Mouse (Mus musculus) heart, embryonic 14.5 days (tissue): Measurements from ENCODE around the gene Cbfa2t3. TPM values are rescaled to one million over a fixed set of nuclear protein-coding genes. Genes with fewer than 3 reads are reported as not detected.
A peak's percentile ranks its signal among the peaks of the same experiment; 100 is the strongest.

Source experiments
- ATAC-seq: fragments of 200-750 bp; cut with Nextera tagmentation; 2 replicates; pipeline ENCODE4 v1.8.0; 2017; ENCODE audit warnings: low read depth, moderate TSS enrichment; ENCODE audit not compliant: insufficient number of reproducible peaks, insufficient read depth, low FRiP score
- H3K27ac ChIP-seq, 2 experiments: fragments of 200-500 bp in 1 of 2; fragments of 300-500 bp in 1 of 2; sonication (generic) in 1 of 2; replicated peaks in 1 of 2; 2 replicates each; pipeline ENCODE4 v1.5.1; 2012 to 2014; ENCODE audit warnings: low read depth in 2 of 2, low read length in 2 of 2, control low read depth in 1 of 2, mild to moderate bottlenecking in 1 of 2, mixed read lengths in 1 of 2; ENCODE audit not compliant: control insufficient read depth in 1 of 2, insufficient read depth in 1 of 2
- H3K27me3 ChIP-seq: fragments of 300-500 bp; sonication (generic); 2 replicates; pipeline ENCODE4 v1.6.1; 2014; ENCODE audit warnings: mild to moderate bottlenecking, low read length, control low read depth; ENCODE audit not compliant: control insufficient read depth, insufficient read depth
- H3K36me3 ChIP-seq: fragments of 300-500 bp; sonication (generic); 2 replicates; pipeline ENCODE4 v1.6.1; 2014; ENCODE audit warnings: mild to moderate bottlenecking, control low read depth, low read length, mixed read lengths; ENCODE audit not compliant: control insufficient read depth, insufficient read depth
- H3K4me1 ChIP-seq, 2 experiments: fragments of 200-500 bp in 1 of 2; fragments of 300-500 bp in 1 of 2; sonication (generic) in 1 of 2; 2 replicates each; pipeline ENCODE4 v1.6.1; 2012 to 2014; ENCODE audit warnings: low read length in 2 of 2, control low read depth in 1 of 2, mixed read lengths in 1 of 2; ENCODE audit not compliant: control insufficient read depth in 2 of 2, insufficient read depth in 2 of 2
- H3K4me2 ChIP-seq: fragments of 300-500 bp; sonication (generic); 2 replicates; pipeline ENCODE4 v1.6.1; 2014; ENCODE audit warnings: mild to moderate bottlenecking, low read length
- H3K4me3 ChIP-seq, 2 experiments: fragments of 200-500 bp in 1 of 2; fragments of 300-500 bp in 1 of 2; sonication (generic) in 1 of 2; 2 replicates each; pipeline ENCODE4 v1.5.1; 2012 to 2014; ENCODE audit warnings: low read length in 2 of 2, mild to moderate bottlenecking in 2 of 2, control low read depth in 1 of 2, low read depth in 1 of 2, moderate library complexity in 1 of 2; ENCODE audit not compliant: control insufficient read depth in 1 of 2, insufficient read depth in 1 of 2
- H3K9ac ChIP-seq: fragments of 300-500 bp; sonication (generic); 2 replicates; pipeline ENCODE4 v1.6.1; 2014; ENCODE audit warnings: mild to moderate bottlenecking, low read length
- H3K9me3 ChIP-seq: fragments of 300-500 bp; sonication (generic); 2 replicates; pipeline ENCODE4 v1.6.1; 2016; ENCODE audit warnings: low read length, control low read depth; ENCODE audit not compliant: control insufficient read depth
- WGBS: fragments of 180-500 bp; shearing (Covaris S2); extraction: QIAGEN DNeasy Blood & Tissue Kit; methylation state at CpG from one replicate; pipeline ENCODE4 v1.1.7; 2014; 5-methylcytosine and 5-hydroxymethylcytosine counted together
- polyA plus RNA-seq: library from polyadenylated mRNA; unstranded; fragments of >200 nt; fragmentation: Nextera tagmentation; extraction: Ambion mirVana; gene quantifications from 2 replicates; pipeline ENCODE4 v1.2.1, GENCODE M21; 2014

The Cbfa2t3 gene
- polyA plus RNA-seq, 1 experiment from 2014 or later: 6.2 TPM

DNA sequence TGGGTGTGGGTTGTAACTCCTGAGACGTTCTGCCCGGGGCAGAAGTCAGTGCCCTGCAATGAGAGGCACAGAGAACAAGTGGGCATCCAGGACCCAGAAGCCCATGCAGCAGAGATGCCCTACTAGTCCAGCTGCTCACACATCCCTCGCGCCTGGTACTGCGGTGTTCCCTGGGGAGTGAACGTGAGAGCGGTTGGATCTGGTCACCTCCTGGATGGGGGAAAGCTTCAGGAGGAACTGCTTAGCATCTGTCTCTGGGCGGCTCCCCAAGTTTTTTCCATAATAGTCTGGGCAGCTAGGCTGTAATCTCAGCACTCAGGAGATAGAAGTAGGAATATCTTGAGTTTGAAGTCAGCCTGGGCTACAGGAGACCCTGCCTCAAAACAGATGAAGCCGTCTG, 113.9 kb downstream of the Cbfa2t3 start:
- H3K9me3 ChIP-seq: no peaks in the 10 kb centered on the region
- no peak for ATAC-seq
- H3K27ac ChIP-seq: no peak overlapping the region
- H3K9ac ChIP-seq: no peak overlapping the region
- no peak overlapping the region for H3K4me3 ChIP-seq
- H3K36me3 ChIP-seq: no peaks in the 10 kb centered on the region
- H3K4me1 ChIP-seq: peaks cover 0 to 4% of the 10 kb centered on the region in 2 experiments; a peak in 2 of 4 replicates
- no peaks in the 10 kb centered on the region for H3K27me3 ChIP-seq
- WGBS: 67% methylated on average over 9 of the region's 9 CpGs
- H3K4me2 ChIP-seq: no peak overlapping the region

DNA sequence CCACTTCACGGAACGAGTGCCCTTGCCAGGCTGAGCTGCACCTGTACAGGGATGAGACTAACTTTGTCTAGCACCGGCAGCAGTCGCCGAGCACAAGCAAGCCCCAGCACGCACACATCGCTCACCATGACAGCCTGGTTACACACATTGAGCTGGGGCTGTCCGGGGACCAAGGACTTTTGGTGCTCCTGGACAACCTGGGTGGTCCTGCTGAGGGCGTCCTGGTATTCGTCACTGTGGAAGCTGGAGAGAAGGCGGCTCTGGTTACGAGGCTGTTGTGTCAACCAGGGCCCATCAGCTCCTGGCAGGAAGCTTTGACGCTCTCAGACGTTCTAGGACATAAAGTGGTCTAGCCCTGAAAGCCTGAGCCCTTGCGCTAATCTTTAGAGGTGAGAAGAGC, 118.0 kb downstream of the Cbfa2t3 start:
- Histone ChIP-seq H3K27ac (no peak overlapping the region), H3K9ac (no peak overlapping the region), H3K36me3 (no peaks in the 10 kb centered on the region), H3K4me3 (no peak overlapping the region), H3K9me3 (no peaks in the 10 kb centered on the region), H3K27me3 (no peaks in the 10 kb centered on the region), H3K4me1 (peaks cover 9 to 21% of the 10 kb centered on the region in 2 experiments; a peak in 3 of 4 replicates), H3K4me2 (no peak overlapping the region)
- ATAC-seq: no peak
- 44% methylated on average over 15 of the region's 15 CpGs for WGBS

DNA sequence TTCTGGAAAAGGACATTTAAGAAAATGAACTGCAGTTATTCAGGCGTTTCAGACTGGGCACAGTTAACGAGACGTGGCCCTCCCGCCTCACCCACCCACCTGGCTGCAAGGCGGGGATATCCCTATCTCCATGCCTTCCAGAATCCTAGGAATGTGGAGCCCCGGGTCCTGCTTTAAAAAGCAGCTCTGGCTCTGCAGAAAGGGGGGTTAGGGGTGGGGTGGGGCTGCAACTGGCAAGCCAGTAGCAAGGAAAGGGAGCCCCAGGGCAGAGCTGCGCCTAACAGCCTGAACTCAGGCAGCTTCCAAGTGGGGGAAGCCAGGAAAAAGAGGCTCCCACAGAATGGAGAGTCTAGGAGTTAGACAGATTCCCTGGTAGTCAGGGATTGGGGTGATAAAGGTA, 119.7 kb downstream of the Cbfa2t3 start:
- H3K9ac ChIP-seq: no peak overlapping the region; the same call in 1 of the 2 replicates
- ATAC-seq: no peak
- peaks cover 25 to 34% of the 10 kb centered on the region in 2 experiments for H3K4me1 ChIP-seq
- no peaks in the 10 kb centered on the region for H3K9me3 ChIP-seq
- no peak overlapping the region for H3K27ac ChIP-seq
- no peak overlapping the region for H3K4me3 ChIP-seq
- 32% methylated on average over 7 of the region's 7 CpGs for whole genome bisulfite sequencing
- peaks cover 3% of the 10 kb centered on the region for H3K36me3 ChIP-seq
- H3K4me2 ChIP-seq: no peak overlapping the region
- no peaks in the 10 kb centered on the region for H3K27me3 ChIP-seq

DNA sequence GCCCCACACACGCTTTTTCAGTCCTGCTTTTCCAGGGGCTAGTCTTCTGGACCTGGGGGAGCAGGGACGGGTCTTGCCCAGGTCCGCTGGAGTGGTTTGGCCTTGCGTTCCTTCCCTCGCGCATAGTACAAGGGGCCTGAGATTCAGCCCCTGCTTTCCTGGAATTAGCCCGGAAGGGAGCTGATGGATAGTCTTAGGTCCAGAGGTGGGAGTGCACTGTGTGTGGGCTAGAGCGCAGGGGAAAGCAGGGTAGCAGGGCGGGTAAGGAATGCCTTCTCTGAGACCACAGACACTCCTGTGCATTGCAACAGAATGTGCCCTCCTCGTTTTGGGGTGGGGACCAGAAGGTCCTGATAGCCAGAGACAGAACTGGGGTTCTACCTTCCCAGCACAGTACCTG, 121.8 kb downstream of the Cbfa2t3 start:
- H3K4me2 ChIP-seq: peak overlapping the region; percentile 83
- peak; percentile 8; the same call in 1 of the 2 replicates for ATAC-seq
- WGBS: 51% methylated on average over 10 of the region's 10 CpGs
- H3K9me3 ChIP-seq: no peaks in the 10 kb centered on the region
- H3K4me3 ChIP-seq: peak overlapping the region; percentile 67 to 73
- peaks cover 23% of the 10 kb centered on the region for H3K36me3 ChIP-seq
- no peaks in the 10 kb centered on the region for H3K27me3 ChIP-seq
- no peak overlapping the region for H3K27ac ChIP-seq
- peak overlapping the region; percentile 90; the same call in 1 of the 2 replicates for H3K9ac ChIP-seq
- H3K4me1 ChIP-seq: peaks cover 25 to 36% of the 10 kb centered on the region in 2 experiments

DNA sequence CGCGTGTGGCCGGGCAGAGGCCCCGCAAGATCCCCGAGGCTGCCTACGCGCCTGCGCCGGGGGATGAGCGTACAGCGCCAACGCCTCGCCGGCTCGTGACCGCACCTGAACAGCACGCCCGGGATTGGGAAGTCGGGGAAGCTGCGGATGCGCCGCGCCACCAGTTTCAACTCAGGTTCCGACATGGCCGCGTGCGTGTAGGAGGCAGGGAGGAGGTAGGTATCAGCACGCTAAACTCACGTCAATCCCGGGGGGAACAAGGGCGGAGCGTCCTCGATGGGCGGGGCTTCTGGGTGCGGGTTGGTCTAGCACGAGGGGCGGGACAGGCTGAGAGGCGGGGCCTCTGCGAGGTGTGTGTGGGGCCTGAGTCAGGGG, 122.3 kb downstream of the Cbfa2t3 start, which contains the start of gene Aprt:
TSS of gene Aprt (minus strand) at position 262 of the 375 bp plus-strand sequence.
- Histone ChIP-seq H3K9ac (peak within 1 kb of the TSS; percentile 90), H3K4me2 (peak within 1 kb of the TSS; percentile 83), H3K36me3 (peaks cover 28% of the 10 kb centered on the region), H3K27ac (peak within 1 kb of the TSS in 1 of 2 experiments; percentile 60; a peak in 2 of 4 replicates), H3K27me3 (no peaks in the 10 kb centered on the region), H3K4me1 (peaks cover 25 to 36% of the 10 kb centered on the region in 2 experiments), H3K4me3 (peak within 1 kb of the TSS; percentile 67 to 73), H3K9me3 (no peaks in the 10 kb centered on the region)
- ATAC-seq: peak; percentile 86
- WGBS: under 1% methylated on average over 38 of the region's 39 CpGs

DNA sequence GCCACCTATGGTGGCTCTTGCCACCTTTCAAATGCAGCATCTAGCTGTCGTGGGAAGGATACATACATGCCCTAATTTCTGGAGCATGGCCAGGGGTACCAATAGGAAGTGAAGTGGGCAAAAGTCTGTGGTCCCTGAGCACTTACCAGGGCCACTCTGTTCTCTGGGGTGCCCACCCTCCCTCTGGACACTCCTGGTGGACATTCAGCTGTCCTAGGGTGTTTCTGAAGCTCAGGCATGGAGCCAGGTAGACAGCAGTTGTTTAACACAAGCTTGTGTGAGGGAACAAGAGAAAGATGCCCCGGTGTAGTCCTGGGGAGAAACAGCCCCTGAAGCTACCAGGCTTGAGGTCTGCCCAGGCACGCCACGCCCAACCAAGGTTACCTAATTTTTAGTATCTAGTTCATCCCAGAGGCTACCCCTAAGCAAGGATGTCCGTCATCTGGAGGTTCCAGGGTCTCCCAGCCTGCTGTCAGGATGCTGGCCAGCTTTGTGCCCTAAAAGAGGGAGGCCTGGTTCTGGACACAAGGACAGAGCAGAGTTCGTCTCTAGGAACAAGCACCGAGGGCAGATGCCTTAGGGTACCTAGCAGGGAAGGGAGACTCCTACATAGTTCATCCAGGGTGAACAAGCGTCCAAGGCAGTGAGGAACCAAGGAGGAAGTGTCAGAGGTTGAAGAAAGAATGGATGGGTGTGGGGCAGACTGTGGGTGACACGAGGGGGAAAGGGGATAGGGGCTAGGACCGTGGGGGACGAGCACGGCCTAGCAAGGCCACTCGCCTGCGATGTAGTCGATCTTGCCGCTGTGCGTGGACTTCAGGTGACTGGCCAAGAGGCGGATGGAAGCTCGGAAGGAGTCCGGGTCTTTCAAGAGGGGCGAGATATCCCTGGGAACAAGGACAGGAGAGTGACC, 122.9 kb downstream of the Cbfa2t3 start:
- H3K9me3 ChIP-seq: no peaks in the 10 kb centered on the region
- peaks cover 34% of the 10 kb centered on the region for H3K36me3 ChIP-seq
- peak overlapping the region; percentile 67 to 73 for H3K4me3 ChIP-seq
- 0 out of 2 replicates have a peak, but pooled peaks have one; percentile 3 for ATAC-seq
- H3K4me1 ChIP-seq: peaks cover 25 to 36% of the 10 kb centered on the region in 2 experiments
- WGBS: 17% methylated on average over 21 of the region's 21 CpGs
- peak overlapping the region; percentile 83 for H3K4me2 ChIP-seq
- no peaks in the 10 kb centered on the region for H3K27me3 ChIP-seq
- H3K27ac ChIP-seq: peak overlapping the region in 1 of 2 experiments; percentile 60; a peak in 2 of 4 replicates
- H3K9ac ChIP-seq: peak overlapping the region; percentile 90

DNA sequence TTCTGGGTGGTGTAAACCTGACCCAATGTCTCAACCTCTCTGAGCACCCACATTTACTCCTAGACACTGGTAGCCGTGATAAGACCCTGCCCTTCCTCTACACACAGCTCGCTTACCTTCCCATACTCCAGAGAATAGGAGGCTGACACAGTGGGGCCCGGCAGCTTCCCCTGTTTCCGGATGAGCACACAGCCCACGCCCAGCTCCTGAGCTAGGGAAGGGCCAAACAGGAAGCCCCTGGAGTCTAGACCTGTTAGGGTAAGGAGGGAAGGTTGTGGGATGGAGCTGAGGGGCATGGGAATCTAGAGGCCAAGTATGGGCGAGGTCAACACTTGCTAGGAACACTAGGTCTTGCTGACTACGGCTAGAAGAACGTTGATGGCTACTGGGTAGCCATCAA, 123.6 kb downstream of the Cbfa2t3 start:
- 60% methylated on average over 8 of the region's 8 CpGs for WGBS

More for the DNA sequence above, 123.6 kb downstream of the Cbfa2t3 start:
- Histone ChIP-seq H3K4me3 (0 out of 4 replicates have a peak overlapping the region, but pooled peaks of 1 of the 2 experiments have one; percentile 2), H3K9ac (peak overlapping the region; percentile 90; the same call in 1 of the 2 replicates), H3K4me2 (peak overlapping the region; percentile 83), H3K27ac (0 out of 4 replicates have a peak overlapping the region, but pooled peaks of 1 of the 2 experiments have one; percentile 53), H3K4me1 (peaks cover 25 to 36% of the 10 kb centered on the region in 2 experiments), H3K36me3 (peaks cover 41% of the 10 kb centered on the region), H3K9me3 (no peaks in the 10 kb centered on the region), H3K27me3 (no peaks in the 10 kb centered on the region)
- ATAC-seq: no peak
